Mouse (Mus musculus) stomach, embryonic 16.5 days (tissue): Measurements from ENCODE around the gene Cldn3. TPM values are rescaled to one million over a fixed set of nuclear protein-coding genes. Genes with fewer than 3 reads are reported as not detected.
"Not testable (repeated sequence)": the region's sequence is repeated elsewhere in the genome, so short reads cannot be mapped to it uniquely, and the experiment has no call there.

Source experiments
- ATAC-seq: fragments of 200-750 bp; cut with Nextera tagmentation; 2 replicates; pipeline ENCODE4 v1.8.0; 2017; ENCODE audit warnings: moderate number of reproducible peaks, moderate TSS enrichment; ENCODE audit not compliant: insufficient read depth, low FRiP score
- H3K27ac ChIP-seq: fragments of 300-500 bp; sonication (generic); 2 replicates; pipeline ENCODE4 v1.5.1; 2014; ENCODE audit warnings: low read length
- H3K27me3 ChIP-seq: fragments of 300-500 bp; sonication (generic); 2 replicates; pipeline ENCODE4 v1.6.1; 2014; ENCODE audit warnings: low read length, control low read depth, mixed read lengths; ENCODE audit not compliant: control insufficient read depth, insufficient read depth
- H3K36me3 ChIP-seq: fragments of 300-500 bp; sonication (generic); 2 replicates; pipeline ENCODE4 v1.6.1; 2014; ENCODE audit warnings: low read length; ENCODE audit not compliant: control insufficient read depth, insufficient read depth
- H3K4me1 ChIP-seq: fragments of 300-500 bp; sonication (generic); 2 replicates; pipeline ENCODE4 v1.6.1; 2014; ENCODE audit warnings: low read length, control low read depth, mixed read lengths; ENCODE audit not compliant: control insufficient read depth, insufficient read depth
- H3K4me2 ChIP-seq: fragments of 300-500 bp; sonication (generic); 2 replicates; pipeline ENCODE4 v1.6.1; 2014; ENCODE audit warnings: low read depth, low read length, mixed read lengths
- H3K4me3 ChIP-seq: fragments of 300-500 bp; sonication (generic); replicated peaks from 2 replicates; pipeline ENCODE4 v1.5.1; 2014; ENCODE audit warnings: mild to moderate bottlenecking, low read length
- H3K9ac ChIP-seq: fragments of 300-500 bp; sonication (generic); 2 replicates; pipeline ENCODE4 v1.6.1; 2014; ENCODE audit warnings: low read length
- H3K9me3 ChIP-seq: fragments of 300-500 bp; sonication (generic); replicated peaks from 2 replicates; pipeline ENCODE4 v1.6.1; 2016; ENCODE audit warnings: low read length, control low read depth; ENCODE audit not compliant: control insufficient read depth
- WGBS: fragments of 180-500 bp; shearing (Covaris S2); extraction: QIAGEN DNeasy Blood & Tissue Kit; methylation state at CpG from one replicate; pipeline ENCODE4 v1.1.7; 2014; 5-methylcytosine and 5-hydroxymethylcytosine counted together
- polyA plus RNA-seq: library from polyadenylated mRNA; unstranded; fragments of >200 nt; fragmentation: Nextera tagmentation; extraction: Ambion mirVana; gene quantifications from 2 replicates; pipeline ENCODE4 v1.2.1, GENCODE M21; 2015

Cldn3 gene
- polyA plus RNA-seq, 1 experiment from 2014 or later, result 89.2 TPM

DNA sequence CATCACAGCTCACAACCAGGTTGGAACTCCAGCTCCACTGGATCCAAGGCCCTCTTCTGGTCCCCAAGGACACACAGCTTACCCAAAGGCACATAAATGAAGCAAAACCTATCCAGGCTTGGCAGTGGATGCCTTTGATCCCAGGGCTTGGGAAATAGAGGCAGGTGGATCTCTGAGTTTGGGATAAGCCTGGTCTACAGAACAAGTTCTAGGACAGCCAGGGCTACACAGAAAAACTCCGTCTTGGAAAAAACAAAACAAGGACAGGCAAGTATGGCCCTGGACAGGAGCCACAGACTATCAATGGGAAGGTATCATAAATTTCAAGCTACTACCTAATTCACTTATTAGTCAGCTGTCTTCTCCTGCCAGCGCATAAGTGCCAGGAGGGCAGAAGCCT, 24.5 kb upstream of the Cldn3 start:
- H3K27ac ChIP-seq, result no peak overlapping the region

DNA sequence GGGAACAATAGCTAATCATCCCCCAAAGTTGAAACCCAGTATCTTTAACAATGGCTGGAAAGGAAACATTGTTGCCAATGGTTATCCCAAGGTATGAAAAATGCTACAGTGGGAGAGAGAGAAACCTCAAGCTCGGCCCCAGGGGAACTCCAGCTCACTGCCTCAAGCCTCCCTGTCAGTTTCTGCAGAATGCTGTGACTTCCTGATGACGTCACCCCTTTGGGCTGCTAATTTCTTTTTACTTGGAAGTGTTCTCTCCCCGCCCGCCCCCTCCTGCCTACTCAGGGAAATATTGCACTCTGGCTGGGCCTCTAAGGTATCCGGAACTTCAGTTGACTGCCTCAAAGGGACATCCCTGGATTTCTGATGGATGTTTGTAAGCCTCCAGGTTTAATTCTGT, 22.5 kb upstream of the Cldn3 start:
- Histone ChIP-seq H3K4me3 (no peak overlapping the region), H3K4me1 (peaks cover 12% of the 10 kb centered on the region; the same call in 1 of the 2 replicates)
- ATAC-seq, result no peak

More for the DNA sequence above, 24.5 kb upstream of the Cldn3 start:
- H3K4me2 ChIP-seq, result no peak overlapping the region
- no peaks in the 10 kb centered on the region for H3K27me3 ChIP-seq
- H3K9me3 ChIP-seq, result no peaks in the 10 kb centered on the region
- peaks cover 6% of the 10 kb centered on the region; the same call in 1 of the 2 replicates for H3K4me1 ChIP-seq
- H3K4me3 ChIP-seq, result no peak overlapping the region
- 90% methylated on average over 2 of the region's 2 CpGs for WGBS
- no peaks in the 10 kb centered on the region for H3K36me3 ChIP-seq
- no peak overlapping the region for H3K9ac ChIP-seq
- ATAC-seq, result no peak

DNA sequence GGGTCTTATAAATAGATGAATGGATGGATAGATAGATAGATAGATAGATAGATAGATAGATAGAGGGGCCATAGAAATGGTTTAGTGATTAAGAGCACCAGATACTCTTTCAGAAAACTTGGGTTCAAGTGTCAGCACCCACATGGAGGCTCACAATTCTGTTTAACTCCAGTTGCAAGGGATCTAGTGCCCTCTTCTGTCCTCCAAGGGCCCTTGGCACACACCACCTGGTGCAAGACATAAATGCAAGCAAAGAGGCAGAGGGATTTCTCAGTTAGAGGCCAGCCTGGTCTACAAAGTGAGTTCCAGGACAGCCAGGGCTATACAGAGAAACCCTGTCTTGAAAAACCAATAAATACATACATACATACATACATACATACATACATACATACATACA, 21.4 kb upstream of the Cldn3 start:
- H3K9ac ChIP-seq, H3K9me3 ChIP-seq, ATAC-seq, H3K27ac ChIP-seq, H3K36me3 ChIP-seq, H3K4me2 ChIP-seq, H3K27me3 ChIP-seq, H3K4me3 ChIP-seq: not testable (repeated sequence)
- H3K4me1 ChIP-seq, result peaks cover 12% of the 10 kb centered on the region; the same call in 1 of the 2 replicates

More for the DNA sequence above, 22.5 kb upstream of the Cldn3 start:
- Histone ChIP-seq H3K9me3 (no peaks in the 10 kb centered on the region), H3K27ac (no peak overlapping the region), H3K9ac (no peak overlapping the region), H3K27me3 (no peaks in the 10 kb centered on the region), H3K4me2 (no peak overlapping the region), H3K36me3 (no peaks in the 10 kb centered on the region)
- WGBS, result 23% methylated on average over 5 of the region's 5 CpGs

DNA sequence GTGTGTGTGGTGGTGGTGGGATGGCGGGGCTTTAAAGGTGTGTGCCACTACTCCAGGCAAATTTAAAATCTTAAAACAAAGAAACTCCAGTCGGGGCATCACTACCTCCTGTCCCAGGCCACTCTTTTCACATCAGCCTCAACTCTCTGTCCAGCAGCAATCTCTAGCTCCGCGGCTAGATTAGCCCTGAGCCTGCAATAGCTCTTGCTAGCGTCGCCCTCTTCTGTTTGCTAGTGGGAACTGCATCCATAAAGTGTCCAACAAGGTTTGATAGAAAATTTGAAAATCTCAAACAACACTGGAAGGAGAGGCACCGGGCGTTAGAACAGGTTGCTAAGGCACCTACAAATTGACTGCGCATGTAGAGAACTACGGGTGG, 20.6 kb upstream of the Cldn3 start:
- H3K27ac ChIP-seq, result no peak overlapping the region

DNA sequence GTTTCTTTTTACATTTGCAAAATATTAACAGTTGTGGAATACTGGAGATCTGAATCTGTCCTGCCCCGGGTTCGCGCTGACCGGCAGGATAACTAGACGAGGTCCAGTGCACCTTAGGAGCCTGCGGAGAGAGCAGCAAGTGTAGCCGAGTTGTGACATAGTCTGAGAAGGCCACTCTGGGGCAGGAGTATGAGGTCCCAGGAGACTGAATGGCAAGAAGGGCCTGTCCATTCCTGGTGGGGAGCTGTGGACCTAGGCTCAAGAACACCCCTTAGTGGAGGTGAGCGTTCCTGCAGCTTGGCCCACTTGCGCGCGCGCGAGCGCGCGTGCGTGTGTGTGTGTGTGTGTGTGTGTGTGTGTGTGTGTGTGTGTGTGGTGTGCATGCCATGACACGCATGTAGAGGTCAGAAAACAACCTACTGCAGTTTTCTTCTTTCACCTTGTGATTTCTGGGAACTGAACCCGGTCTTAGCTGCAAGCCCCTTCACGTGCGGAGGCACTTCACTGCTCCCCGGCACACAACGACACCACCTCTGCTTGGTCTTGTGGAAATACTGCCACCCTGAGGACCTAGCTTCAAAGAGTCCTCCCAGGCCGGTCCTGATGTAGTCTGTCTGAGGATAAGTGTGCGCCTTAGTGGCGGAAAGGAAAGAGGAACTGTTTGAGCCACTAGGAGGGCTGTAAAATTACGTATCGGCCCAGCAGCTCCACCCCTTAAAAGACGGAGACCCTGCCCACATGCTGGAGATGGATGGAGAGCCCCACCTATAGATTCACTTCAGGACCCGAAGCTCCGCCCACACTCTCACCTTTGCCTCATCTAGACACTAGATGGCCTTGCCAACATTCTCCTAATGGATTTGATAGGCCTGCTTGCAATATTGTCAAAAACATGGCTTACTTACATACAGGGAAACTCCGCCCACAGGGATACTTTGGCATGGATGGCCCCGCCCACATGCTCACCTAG, 19.9 kb upstream of the Cldn3 start:
- WGBS, result 4% methylated on average over 33 of the region's 33 CpGs
- 0 out of 2 replicates have a peak, but pooled peaks cover 12% of the 10 kb centered on the region for H3K4me1 ChIP-seq
- H3K27ac ChIP-seq, result peak overlapping the region; percentile 75
- peak overlapping the region; percentile 54 for H3K4me2 ChIP-seq
- peak overlapping the region; percentile 39 for H3K4me3 ChIP-seq
- H3K27me3 ChIP-seq, result no peaks in the 10 kb centered on the region
- H3K36me3 ChIP-seq, result no peaks in the 10 kb centered on the region
- H3K9ac ChIP-seq, result peak overlapping the region; percentile 56
- ATAC-seq, result peak; percentile 80
- no peaks in the 10 kb centered on the region for H3K9me3 ChIP-seq

More for the DNA sequence above, 20.6 kb upstream of the Cldn3 start:
- Histone ChIP-seq H3K4me3 (peak overlapping the region; percentile 39), H3K4me2 (peak overlapping the region; percentile 54), H3K27me3 (no peaks in the 10 kb centered on the region), H3K9me3 (no peaks in the 10 kb centered on the region), H3K36me3 (no peaks in the 10 kb centered on the region), H3K9ac (peak overlapping the region; percentile 56), H3K4me1 (peaks cover 12% of the 10 kb centered on the region; the same call in 1 of the 2 replicates)
- ATAC-seq, result peak; percentile 57
- 5% methylated on average over 10 of the region's 10 CpGs for WGBS

DNA sequence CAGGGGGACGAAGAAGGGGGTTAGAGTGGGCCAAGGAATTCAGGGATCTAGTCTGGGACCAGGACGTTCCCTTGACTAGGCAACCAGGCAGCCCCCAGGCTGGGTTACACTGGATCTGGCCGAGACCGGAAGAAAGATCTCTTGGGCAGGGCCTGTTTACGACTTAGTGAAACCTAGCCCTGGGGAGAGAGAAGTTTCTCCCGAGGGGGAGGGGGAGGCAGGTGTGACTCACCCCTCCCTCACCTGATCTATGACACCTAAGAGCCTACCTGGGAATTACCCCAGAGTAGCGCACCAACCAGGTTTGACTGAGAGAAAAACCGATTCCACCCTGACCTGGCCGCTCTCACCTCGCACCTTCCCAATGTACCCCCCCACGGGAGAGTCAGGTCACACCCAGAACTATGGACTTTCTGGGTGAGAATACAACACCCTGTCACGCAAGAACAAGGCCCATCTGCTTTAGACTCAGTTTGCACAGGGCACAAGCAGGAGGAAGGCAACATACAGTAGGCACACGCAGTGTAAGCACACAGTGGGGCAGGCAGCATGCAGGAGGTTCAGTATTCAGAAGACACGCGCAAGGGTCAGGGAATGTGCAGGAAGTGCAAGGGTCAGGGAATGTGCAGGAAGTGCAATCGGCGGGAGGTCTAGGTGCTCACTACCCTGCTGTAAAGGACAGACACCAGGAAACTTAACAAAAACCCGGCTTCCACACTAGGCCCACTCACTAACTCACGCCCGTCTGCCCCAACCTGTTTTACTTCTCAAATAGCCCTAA, 18.7 kb upstream of the Cldn3 start:
- peak overlapping the region; percentile 75 for H3K27ac ChIP-seq
- no peak for ATAC-seq
- no peaks in the 10 kb centered on the region for H3K9me3 ChIP-seq
- 59% methylated on average over 20 of the region's 20 CpGs for WGBS
- H3K4me1 ChIP-seq, result 0 out of 2 replicates have a peak, but pooled peaks cover 12% of the 10 kb centered on the region
- no peak overlapping the region for H3K4me2 ChIP-seq
- H3K4me3 ChIP-seq, result no peak overlapping the region
- no peaks in the 10 kb centered on the region for H3K36me3 ChIP-seq
- H3K27me3 ChIP-seq, result no peaks in the 10 kb centered on the region
- H3K9ac ChIP-seq, result 0 out of 2 replicates have a peak overlapping the region, but pooled peaks have one; percentile 12

DNA sequence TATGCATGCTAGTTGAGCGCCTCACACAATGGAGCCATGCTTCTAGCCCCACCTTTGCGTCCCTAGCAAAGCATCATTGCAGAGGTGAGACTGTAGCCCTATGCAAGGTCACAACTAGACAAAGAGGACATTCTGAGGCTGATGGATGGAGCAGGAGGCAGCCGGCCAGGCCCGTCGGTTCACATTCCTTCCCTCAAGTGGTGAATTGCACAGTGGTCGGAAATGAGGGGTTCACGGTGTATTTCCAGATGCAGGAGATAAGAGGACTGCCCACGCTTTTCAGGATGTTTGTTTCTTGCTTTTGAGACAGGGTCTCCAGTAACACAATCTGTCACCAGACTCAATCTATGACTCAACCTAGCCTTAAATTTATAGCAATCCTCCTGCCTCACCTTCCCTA, 15.3 kb upstream of the Cldn3 start:
- H3K27me3 ChIP-seq, result no peaks in the 10 kb centered on the region; the same call in 1 of the 2 replicates
- H3K4me3 ChIP-seq, result no peak overlapping the region
- H3K4me1 ChIP-seq, result peaks cover 8% of the 10 kb centered on the region; the same call in 1 of the 2 replicates
- no peak overlapping the region for H3K27ac ChIP-seq
- WGBS, result 51% methylated on average over 8 of the region's 8 CpGs
- H3K4me2 ChIP-seq, result no peak overlapping the region
- no peaks in the 10 kb centered on the region for H3K9me3 ChIP-seq
- ATAC-seq, result no peak
- no peaks in the 10 kb centered on the region for H3K36me3 ChIP-seq
- H3K9ac ChIP-seq, result no peak overlapping the region

DNA sequence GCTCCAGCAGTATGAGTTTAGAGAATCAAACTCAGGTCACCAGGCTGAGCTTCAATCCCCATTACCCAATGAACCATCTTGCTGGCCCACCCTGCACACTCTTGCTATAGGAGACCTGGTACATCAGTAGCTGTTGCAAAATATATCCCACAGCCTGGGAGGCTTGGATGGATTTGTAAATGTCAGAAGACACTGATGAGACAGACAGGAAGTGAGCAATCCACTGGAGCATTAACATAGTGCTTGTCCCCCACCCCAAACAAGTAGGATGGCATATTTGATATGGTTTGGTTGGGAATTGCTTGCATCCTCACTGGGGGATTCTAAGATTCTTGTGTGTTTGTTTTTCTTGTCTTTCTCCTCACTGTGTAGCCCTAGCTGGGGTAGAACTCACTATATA, 12.9 kb upstream of the Cldn3 start:
- no peak overlapping the region for H3K4me3 ChIP-seq
- ATAC-seq, result no peak
- H3K36me3 ChIP-seq, result no peaks in the 10 kb centered on the region
- no peaks in the 10 kb centered on the region; the same call in 1 of the 2 replicates for H3K4me1 ChIP-seq
- no peaks in the 10 kb centered on the region for H3K9me3 ChIP-seq
- H3K4me2 ChIP-seq, result no peak overlapping the region
- no peak overlapping the region for H3K27ac ChIP-seq
- H3K27me3 ChIP-seq, result no peaks in the 10 kb centered on the region; the same call in 1 of the 2 replicates
- no peak overlapping the region for H3K9ac ChIP-seq

DNA sequence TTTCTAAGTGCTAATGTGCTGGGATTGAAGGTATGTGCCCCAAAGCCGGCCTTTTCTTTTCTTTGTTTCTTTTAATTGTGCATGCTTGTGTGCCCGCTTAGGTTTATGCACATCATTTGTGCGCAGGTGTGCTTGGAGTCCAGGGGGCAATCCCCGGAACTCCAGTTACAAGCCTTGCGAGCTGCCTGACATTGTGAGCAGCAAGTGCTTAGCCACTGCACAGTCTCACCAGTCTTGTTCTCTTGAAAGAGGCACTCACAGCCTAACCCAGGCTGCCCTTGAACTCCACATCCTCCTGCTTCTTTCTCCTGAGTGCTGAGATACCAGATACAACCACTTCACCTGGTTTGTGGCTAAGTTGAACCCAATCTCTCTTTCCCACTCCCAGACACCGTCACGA, 12.5 kb upstream of the Cldn3 start:
- H3K9me3 ChIP-seq, result no peaks in the 10 kb centered on the region
- no peak overlapping the region for H3K4me2 ChIP-seq
- 83% methylated on average over 7 of the region's 7 CpGs for WGBS
- H3K4me3 ChIP-seq, result no peak overlapping the region
- no peaks in the 10 kb centered on the region; the same call in 1 of the 2 replicates for H3K27me3 ChIP-seq
- H3K4me1 ChIP-seq, result no peaks in the 10 kb centered on the region; the same call in 1 of the 2 replicates
- no peak for ATAC-seq
- no peak overlapping the region for H3K27ac ChIP-seq
- H3K9ac ChIP-seq, result no peak overlapping the region
- H3K36me3 ChIP-seq, result no peaks in the 10 kb centered on the region
